Mouse (Mus musculus) thymus, adult 2 months (tissue): ENCODE data around the gene Sec13. TPM values are rescaled to one million over a fixed set of nuclear protein-coding genes. Genes with fewer than 3 reads are reported as not detected.
"Not testable (repeated sequence)": the region's sequence is repeated elsewhere in the genome, so short reads cannot be mapped to it uniquely, and the experiment has no call there.

Source experiments
- DNase-seq: peaks from one replicate; pipeline ENCODE4 v3.0.0; 2021
- H3K27ac ChIP-seq: fragments of 200-500 bp; 2 replicates; pipeline ENCODE4 v1.5.1; 2012; ENCODE audit warnings: low read length, control low read depth; ENCODE audit not compliant: control insufficient read depth, insufficient read depth
- H3K27me3 ChIP-seq: fragments of 200-500 bp; 2 replicates; pipeline ENCODE4 v1.6.1; 2012; ENCODE audit warnings: mild to moderate bottlenecking, low read length, moderate library complexity, mixed read lengths; ENCODE audit not compliant: control insufficient read depth, insufficient read depth
- H3K36me3 ChIP-seq: fragments of 200-500 bp; 2 replicates; pipeline ENCODE4 v1.6.1; 2012; ENCODE audit warnings: mild to moderate bottlenecking, low read length, moderate library complexity; ENCODE audit not compliant: control insufficient read depth, insufficient read depth
- H3K4me1 ChIP-seq: fragments of 200-500 bp; replicated peaks from 2 replicates; pipeline ENCODE4 v1.6.1; 2012; ENCODE audit warnings: low read length; ENCODE audit not compliant: control insufficient read depth, insufficient read depth
- H3K4me3 ChIP-seq: fragments of 200-500 bp; 2 replicates; pipeline ENCODE4 v1.5.1; 2012; ENCODE audit warnings: mild to moderate bottlenecking, low read length, control low read depth, moderate library complexity; ENCODE audit not compliant: control insufficient read depth, insufficient read depth
- CTCF ChIP-seq: fragments of 200-500 bp; IDR thresholded peaks from 2 replicates; pipeline ENCODE4 v1.5.1; 2012; ENCODE audit warnings: mild to moderate bottlenecking, control low read depth, low read length, moderate library complexity, borderline replicate concordance; ENCODE audit not compliant: control insufficient read depth, poor library complexity, insufficient read depth; ENCODE audit errors: extremely low read depth
- POLR2A ChIP-seq: fragments of 200-500 bp; IDR thresholded peaks from 2 replicates; pipeline ENCODE4 v1.6.1; 2012; ENCODE audit warnings: mild to moderate bottlenecking, low read length, control low read depth, moderate library complexity; ENCODE audit not compliant: control insufficient read depth, poor library complexity, insufficient read depth; ENCODE audit errors: extremely low read depth
- WGBS: fragments of 180-500 bp; shearing (Covaris S2); methylation state at CpG from one replicate; pipeline ENCODE4 v1.1.7; 2018; 5-methylcytosine and 5-hydroxymethylcytosine counted together
- polyA plus RNA-seq: library from polyadenylated mRNA; depleted of rRNA; stranded (reverse); fragments of >200 nt; gene quantifications from 2 replicates; pipeline ENCODE4 v1.2.3, GENCODE M21; 2012

Sec13 gene
- polyA plus RNA-seq, 1 experiment = 167 TPM

DNA sequence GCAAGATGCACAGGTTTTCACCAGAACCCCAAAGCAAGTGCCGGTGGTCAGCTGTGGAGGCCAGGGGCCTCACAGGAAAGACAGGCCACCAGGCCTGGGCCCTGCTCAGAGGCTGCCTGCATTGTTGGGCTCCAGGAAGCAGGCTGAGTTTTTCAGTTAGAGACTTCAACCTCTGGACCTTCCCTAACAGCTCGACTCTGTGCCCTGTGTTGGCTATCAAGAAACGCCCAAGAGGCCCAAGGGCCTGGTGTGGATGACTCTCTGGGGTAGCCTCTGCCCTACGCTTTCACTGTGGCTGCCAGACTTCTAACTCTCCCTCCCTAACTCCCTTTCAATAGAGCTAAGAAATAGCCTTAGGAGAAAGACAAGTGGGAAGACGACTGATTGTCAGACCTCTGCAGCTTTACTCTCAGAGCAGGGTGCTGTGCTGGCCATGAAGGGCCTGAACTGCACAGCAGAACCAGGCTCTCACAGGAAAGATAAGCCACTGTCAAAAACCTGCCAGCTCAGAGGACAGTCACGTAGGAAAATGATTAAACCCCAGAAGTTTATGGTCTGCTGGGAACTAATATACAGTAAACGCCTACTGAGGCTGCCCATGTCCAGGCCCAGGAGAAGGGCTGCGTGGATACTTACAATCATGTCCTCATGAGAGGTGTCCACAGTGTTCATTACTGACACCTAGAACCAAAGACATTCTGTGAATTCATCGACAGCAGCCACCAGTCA, 3.1 kb downstream of the Sec13 start:
- Histone ChIP-seq H3K4me3 (no peak overlapping the region), H3K27ac (no peak overlapping the region), H3K36me3 (peaks cover 29% of the 10 kb centered on the region), H3K4me1 (peaks cover 5% of the 10 kb centered on the region), H3K27me3 (no peaks in the 10 kb centered on the region)
- DNase-seq = no peak
- 95% methylated on average over 9 of the region's 9 CpGs for WGBS
- TF ChIP-seq POLR2A = no peak
- no peak for TF ChIP-seq CTCF

DNA sequence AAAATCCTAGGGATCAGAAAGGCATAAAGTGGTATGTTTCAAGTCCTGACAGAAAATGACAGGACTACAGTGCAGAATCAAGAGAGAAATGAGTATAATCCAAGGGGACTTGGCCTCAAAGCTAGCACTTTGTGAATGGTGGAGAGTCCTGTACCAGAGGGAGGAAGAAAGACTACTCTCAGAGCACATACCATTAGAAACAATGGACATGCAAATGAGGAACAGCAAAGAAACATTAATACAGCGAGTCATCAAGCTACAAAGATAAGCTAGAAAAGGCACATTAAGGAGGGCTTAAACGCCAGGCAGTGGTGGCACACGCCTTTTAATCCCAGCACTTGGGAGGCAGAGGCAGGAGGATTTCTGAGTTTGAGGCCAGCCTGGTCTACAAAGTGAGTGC, 9.2 kb downstream of the Sec13 start:
- DNase-seq = no peak
- peaks cover 83% of the 10 kb centered on the region for H3K36me3 ChIP-seq
- no peaks in the 10 kb centered on the region for H3K27me3 ChIP-seq
- WGBS = 92% methylated on average over 3 of the region's 3 CpGs
- H3K27ac ChIP-seq = no peak overlapping the region
- no peak for TF ChIP-seq POLR2A
- no peak for TF ChIP-seq CTCF
- no peak overlapping the region for H3K4me3 ChIP-seq
- no peaks in the 10 kb centered on the region for H3K4me1 ChIP-seq

DNA sequence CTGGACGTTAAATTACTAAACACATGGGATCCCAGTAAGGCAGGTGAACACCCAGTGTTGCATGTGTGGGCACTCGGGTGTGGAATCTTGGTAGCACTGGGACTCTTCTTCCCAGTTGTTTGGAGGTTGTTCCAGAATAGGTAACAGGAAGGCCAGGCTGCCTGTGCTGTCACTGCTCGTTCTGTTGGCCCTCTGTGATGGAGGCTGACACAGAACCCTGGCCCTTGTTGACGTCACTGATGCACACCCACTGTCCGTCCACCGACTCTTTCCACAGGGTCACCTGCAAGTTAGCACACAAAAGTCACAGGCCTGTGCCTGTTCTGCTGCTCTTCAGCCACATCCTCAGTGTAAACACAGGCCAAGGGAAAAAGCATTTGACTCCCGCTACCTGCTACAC, 12.4 kb downstream of the Sec13 start:
- no peaks in the 10 kb centered on the region for H3K4me1 ChIP-seq
- peaks cover 72% of the 10 kb centered on the region for H3K36me3 ChIP-seq
- TF ChIP-seq POLR2A = no peak
- TF ChIP-seq CTCF = no peak

DNA sequence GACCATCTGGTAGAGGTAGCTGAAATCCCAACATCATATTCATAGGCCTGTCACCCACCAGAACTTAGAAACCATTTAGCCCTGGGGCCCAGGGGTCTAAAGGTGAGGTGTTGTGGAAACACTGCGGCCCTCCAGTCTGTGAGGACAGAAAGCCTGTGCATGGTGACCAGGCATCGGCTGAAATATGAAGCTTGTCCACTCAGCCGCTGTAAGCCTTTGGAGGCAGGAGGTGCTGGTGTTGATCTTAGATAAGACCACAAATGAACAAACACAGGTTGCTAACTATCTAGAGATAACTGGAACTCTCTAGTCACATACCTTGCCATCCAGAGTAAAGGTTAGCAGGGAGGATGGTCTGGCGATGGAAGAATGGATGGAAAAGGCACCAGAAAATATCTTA, 19.5 kb downstream of the Sec13 start:
- WGBS = 96% methylated on average over 4 of the region's 4 CpGs
- no peak for DNase-seq
- no peak overlapping the region for H3K4me3 ChIP-seq
- no peak for TF ChIP-seq POLR2A
- no peak for TF ChIP-seq CTCF
- H3K27ac ChIP-seq = no peak overlapping the region
- no peaks in the 10 kb centered on the region for H3K27me3 ChIP-seq
- peaks cover 21% of the 10 kb centered on the region for H3K36me3 ChIP-seq
- H3K4me1 ChIP-seq = no peaks in the 10 kb centered on the region

More for the DNA sequence above, 12.4 kb downstream of the Sec13 start:
- no peak overlapping the region for H3K4me3 ChIP-seq
- DNase-seq = no peak
- 95% methylated on average over 7 of the region's 7 CpGs for WGBS
- H3K27me3 ChIP-seq = no peaks in the 10 kb centered on the region
- H3K27ac ChIP-seq = no peak overlapping the region

DNA sequence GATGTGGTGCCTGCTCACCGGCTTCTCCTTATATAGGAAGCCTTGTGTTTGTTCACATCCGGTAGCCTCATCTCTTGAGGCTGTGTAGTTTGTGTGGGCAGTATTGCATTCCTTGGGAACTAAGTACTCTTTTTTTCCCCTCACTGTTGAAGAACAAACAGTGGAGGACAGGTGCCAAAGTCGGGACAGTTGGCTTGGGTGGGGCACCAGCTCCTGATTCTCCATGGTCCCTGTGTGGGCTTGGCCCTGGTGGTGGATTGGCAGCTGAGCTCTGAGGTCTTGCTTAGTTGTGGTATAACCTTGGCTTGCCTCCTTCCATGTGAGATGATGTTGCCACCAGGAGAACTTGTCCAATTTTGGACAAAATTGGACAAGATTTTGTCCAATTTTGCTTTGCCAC, 20.7 kb downstream of the Sec13 start, which contains the start of gene Ghrl:
Gene Ghrl (minus strand): TSS at position 3 of the 400 bp plus-strand sequence.
- H3K4me1 ChIP-seq = no peaks in the 10 kb centered on the region
- H3K36me3 ChIP-seq = peaks cover 20% of the 10 kb centered on the region
- no peak within 1 kb of the TSS for H3K27ac ChIP-seq
- TF ChIP-seq POLR2A (no peak), CTCF (no peak)
- no peak within 1 kb of the TSS for H3K4me3 ChIP-seq
- DNase-seq = no peak
- H3K27me3 ChIP-seq = no peaks in the 10 kb centered on the region
- 95% methylated on average over 3 of the region's 3 CpGs for WGBS

DNA sequence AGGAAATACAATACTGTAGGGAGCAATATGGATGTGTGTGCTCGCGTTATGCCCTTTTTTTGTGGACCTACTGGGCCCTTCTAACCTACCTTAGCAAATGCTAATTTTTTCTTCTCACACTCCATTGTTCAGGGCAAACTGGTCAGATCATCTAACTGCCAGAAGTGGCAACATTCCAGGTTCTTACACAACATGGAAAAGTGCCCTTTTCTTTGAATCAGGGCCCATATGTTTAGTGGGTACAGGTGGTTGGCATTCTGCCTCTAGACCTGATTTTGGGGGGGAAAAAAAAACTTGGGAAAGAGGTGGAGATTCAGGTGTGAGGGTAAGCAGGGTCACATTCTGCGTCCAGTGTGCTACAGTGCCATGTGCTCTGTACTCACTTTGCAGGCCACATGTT, 23.0 kb downstream of the Sec13 start:
- 99% methylated on average over 3 of the region's 3 CpGs for WGBS
- H3K36me3 ChIP-seq = peaks cover 30% of the 10 kb centered on the region
- TF ChIP-seq POLR2A (no peak), CTCF (no peak)
- H3K4me1 ChIP-seq = no peaks in the 10 kb centered on the region
- no peak for DNase-seq
- no peak overlapping the region for H3K27ac ChIP-seq
- H3K4me3 ChIP-seq = no peak overlapping the region
- H3K27me3 ChIP-seq = no peaks in the 10 kb centered on the region

DNA sequence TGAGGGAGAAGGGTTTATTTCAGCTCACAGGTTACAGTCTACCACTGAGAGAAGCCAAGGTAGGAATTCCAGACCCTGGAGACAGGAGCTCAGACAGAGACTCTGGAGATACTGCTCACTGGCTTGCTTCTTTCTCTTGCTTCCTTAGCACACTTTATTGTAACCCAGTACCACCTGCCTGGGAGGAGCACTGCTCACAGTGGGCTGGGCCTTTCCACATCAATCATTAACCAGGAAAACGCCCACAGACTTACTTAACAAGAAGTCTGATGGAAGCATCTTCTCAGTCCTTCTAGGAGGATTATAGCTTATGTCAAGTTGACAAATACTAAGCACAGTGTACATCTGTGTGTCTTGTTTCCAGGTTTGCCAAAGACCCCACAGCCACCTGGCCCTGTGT, 25.7 kb downstream of the Sec13 start:
- TF ChIP-seq CTCF (no peak), POLR2A (no peak)
- Histone ChIP-seq H3K36me3 (peaks cover 57% of the 10 kb centered on the region), H3K27me3 (no peaks in the 10 kb centered on the region), H3K4me3 (no peak overlapping the region), H3K4me1 (no peaks in the 10 kb centered on the region), H3K27ac (no peak overlapping the region)
- WGBS = 69% methylated on average over 1 of the region's 1 CpGs
- DNase-seq = no peak

DNA sequence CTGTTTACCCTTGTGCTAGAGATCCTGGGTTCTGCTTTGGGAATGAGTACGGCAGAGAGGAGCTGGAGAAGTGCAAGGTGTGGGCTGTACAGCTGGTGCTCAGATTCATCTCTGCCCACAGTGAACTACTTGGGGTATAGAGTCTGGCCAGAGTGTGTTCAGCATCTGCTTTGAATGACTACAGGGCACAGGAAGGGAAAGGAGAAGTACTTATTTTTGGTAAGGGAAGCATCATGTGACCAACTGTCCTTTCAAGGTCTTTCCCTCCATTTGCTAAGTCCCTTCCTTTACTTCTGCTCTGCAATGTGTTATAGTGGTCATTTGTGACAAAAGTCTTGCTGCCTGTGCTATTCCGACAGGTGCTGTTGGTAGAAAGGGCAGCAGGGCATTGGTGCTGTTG, 26.3 kb downstream of the Sec13 start:
- Histone ChIP-seq H3K36me3 (peaks cover 63% of the 10 kb centered on the region), H3K4me3 (no peak overlapping the region), H3K4me1 (no peaks in the 10 kb centered on the region), H3K27ac (no peak overlapping the region), H3K27me3 (no peaks in the 10 kb centered on the region)
- no peak for DNase-seq
- TF ChIP-seq CTCF (no peak), POLR2A (no peak)
- WGBS = 65% methylated on average over 2 of the region's 2 CpGs

DNA sequence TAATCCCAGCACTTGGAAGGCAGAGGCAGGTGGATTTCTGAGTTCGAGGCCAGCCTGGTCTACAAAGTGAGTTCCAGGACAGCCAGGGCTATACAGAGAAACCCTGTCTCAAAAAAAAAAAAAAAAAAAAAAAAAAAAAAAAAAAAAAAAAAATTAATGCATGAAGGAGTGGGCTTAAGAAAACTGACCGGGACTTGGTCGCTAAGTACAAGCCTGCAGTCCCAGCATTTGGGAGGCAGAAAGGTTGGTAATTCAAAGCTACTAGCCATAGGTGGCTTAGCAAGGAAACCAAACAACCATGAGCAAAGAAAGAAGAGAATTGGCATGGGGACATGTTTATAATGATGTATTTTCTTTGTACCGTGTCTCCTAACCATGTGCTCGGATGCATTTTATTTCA, 27.2 kb downstream of the Sec13 start:
- not testable (repeated sequence) for DNase-seq, H3K4me1 ChIP-seq, H3K4me3 ChIP-seq, H3K27ac ChIP-seq, H3K27me3 ChIP-seq
- 93% methylated on average over 5 of the region's 5 CpGs for WGBS
- H3K36me3 ChIP-seq = peaks cover 68% of the 10 kb centered on the region
